Mouse (Mus musculus) embryonic facial prominence, embryonic 13.5 days (tissue): Measurements from ENCODE around the gene Gm21987. TPM values are rescaled to one million over a fixed set of nuclear protein-coding genes. Genes with fewer than 3 reads are reported as not detected.

Source experiments
- ATAC-seq: fragments of 200-750 bp; cut with Nextera tagmentation; 2 replicates; pipeline ENCODE4 v1.8.0; 2017; ENCODE audit warnings: low read depth; ENCODE audit not compliant: insufficient number of reproducible peaks, insufficient read depth, low FRiP score, low TSS enrichment
- H3K27ac ChIP-seq: fragments of 300-500 bp; sonication (generic); 2 replicates; pipeline ENCODE4 v1.5.1; 2015; ENCODE audit warnings: moderate library complexity, mild to moderate bottlenecking, inconsistent platforms
- H3K27me3 ChIP-seq: fragments of 300-500 bp; sonication (generic); 2 replicates; pipeline ENCODE4 v1.6.1; 2015; ENCODE audit warnings: mild to moderate bottlenecking, inconsistent platforms
- H3K36me3 ChIP-seq: fragments of 300-500 bp; sonication (generic); 2 replicates; pipeline ENCODE4 v1.6.1; 2015; ENCODE audit warnings: mild to moderate bottlenecking, inconsistent platforms
- H3K4me1 ChIP-seq: fragments of 300-500 bp; sonication (generic); 2 replicates; pipeline ENCODE4 v1.6.1; 2015; ENCODE audit warnings: inconsistent platforms
- H3K4me2 ChIP-seq: fragments of 300-500 bp; sonication (generic); 2 replicates; pipeline ENCODE4 v1.6.1; 2015; ENCODE audit warnings: moderate library complexity, mild to moderate bottlenecking, inconsistent platforms
- H3K4me3 ChIP-seq: fragments of 300-500 bp; sonication (generic); 2 replicates; pipeline ENCODE4 v1.5.1; 2015; ENCODE audit warnings: mild to moderate bottlenecking, inconsistent platforms
- H3K9ac ChIP-seq: fragments of 300-500 bp; sonication (generic); 2 replicates; pipeline ENCODE4 v1.6.1; 2015; ENCODE audit warnings: mild to moderate bottlenecking, inconsistent platforms
- H3K9me3 ChIP-seq: fragments of 300-500 bp; sonication (generic); 2 replicates; pipeline ENCODE4 v1.6.1; 2016; ENCODE audit warnings: inconsistent platforms
- WGBS: fragments of 180-500 bp; shearing (Covaris S2); methylation state at CpG from one replicate; pipeline ENCODE4 v1.1.7; 2015; ENCODE audit warnings: mixed read lengths; 5-methylcytosine and 5-hydroxymethylcytosine counted together
- polyA plus RNA-seq: library from polyadenylated mRNA; unstranded; fragments of >200 nt; fragmentation: Nextera tagmentation; extraction: Ambion mirVana; gene quantifications from 2 replicates; pipeline ENCODE4 v1.2.1, GENCODE M21; 2015

Gm21987 gene
- polyA plus RNA-seq, 1 experiment from 2014 or later: not detected

DNA sequence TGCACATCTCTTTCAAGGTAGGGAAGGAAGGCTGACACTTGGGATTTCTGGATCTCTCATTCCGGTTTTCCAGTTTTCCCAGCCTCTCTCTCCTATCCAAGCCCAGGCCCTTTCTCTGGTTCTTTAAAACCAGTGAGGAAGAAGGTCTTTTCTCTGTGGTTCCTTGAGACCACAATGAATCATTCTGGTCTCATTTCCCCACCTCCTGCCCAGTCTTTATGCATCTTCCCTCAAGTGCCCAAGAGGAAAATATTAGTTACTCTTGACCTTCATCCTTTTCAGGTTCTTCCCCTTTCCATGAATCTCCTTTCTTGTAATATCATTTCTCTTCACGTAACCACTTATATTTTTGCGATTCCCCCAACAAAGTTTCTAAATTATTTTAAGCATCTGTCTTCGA, 38.9 kb downstream of the Gm21987 start:
- H3K4me1 ChIP-seq: no peaks in the 10 kb centered on the region
- no peak for ATAC-seq
- no peak overlapping the region for H3K27ac ChIP-seq
- H3K27me3 ChIP-seq: no peaks in the 10 kb centered on the region
- no peaks in the 10 kb centered on the region for H3K9me3 ChIP-seq
- H3K4me2 ChIP-seq: no peak overlapping the region
- 92% methylated on average over 4 of the region's 4 CpGs for WGBS
- H3K36me3 ChIP-seq: no peaks in the 10 kb centered on the region
- no peak overlapping the region for H3K4me3 ChIP-seq
- no peak overlapping the region for H3K9ac ChIP-seq

GRCm38 (mm10) chr16:38387389-38387788, 40.5 kb downstream of the Gm21987 start:
- H3K4me1 ChIP-seq: no peaks in the 10 kb centered on the region
- no peak overlapping the region for H3K9ac ChIP-seq
- no peak for ATAC-seq
- H3K36me3 ChIP-seq: no peaks in the 10 kb centered on the region
- WGBS: 89% methylated on average over 6 of the region's 6 CpGs
- H3K4me3 ChIP-seq: no peak overlapping the region
- no peak overlapping the region for H3K27ac ChIP-seq
- H3K27me3 ChIP-seq: no peaks in the 10 kb centered on the region
- no peaks in the 10 kb centered on the region for H3K9me3 ChIP-seq
- H3K4me2 ChIP-seq: no peak overlapping the region

DNA sequence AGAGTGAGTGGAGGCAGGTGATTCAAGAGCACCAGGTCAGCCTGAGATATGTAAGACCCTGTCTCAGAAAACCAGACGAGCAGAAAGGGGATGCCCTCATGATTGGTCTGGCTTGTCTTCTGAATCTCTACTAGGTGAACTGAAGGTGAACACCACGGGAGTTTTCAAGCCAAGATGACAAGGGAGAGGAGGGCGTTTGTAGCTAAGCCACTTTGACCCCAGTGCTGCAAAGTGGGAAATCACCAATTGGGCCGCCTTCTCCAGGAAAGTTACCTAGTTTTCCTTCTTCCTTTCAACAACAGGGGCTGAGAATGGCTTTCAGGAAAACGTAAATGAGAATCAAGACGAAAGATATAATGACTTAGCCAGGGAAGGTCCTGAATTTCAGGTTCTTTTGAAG, 41.9 kb downstream of the Gm21987 start:
- H3K9ac ChIP-seq: no peak overlapping the region
- no peak overlapping the region for H3K27ac ChIP-seq
- H3K4me2 ChIP-seq: no peak overlapping the region
- no peaks in the 10 kb centered on the region for H3K9me3 ChIP-seq
- H3K36me3 ChIP-seq: no peaks in the 10 kb centered on the region
- no peaks in the 10 kb centered on the region; the same call in 1 of the 2 replicates for H3K4me1 ChIP-seq
- no peak for ATAC-seq
- no peaks in the 10 kb centered on the region for H3K27me3 ChIP-seq
- H3K4me3 ChIP-seq: no peak overlapping the region
- 75% methylated on average over 6 of the region's 6 CpGs for WGBS

DNA sequence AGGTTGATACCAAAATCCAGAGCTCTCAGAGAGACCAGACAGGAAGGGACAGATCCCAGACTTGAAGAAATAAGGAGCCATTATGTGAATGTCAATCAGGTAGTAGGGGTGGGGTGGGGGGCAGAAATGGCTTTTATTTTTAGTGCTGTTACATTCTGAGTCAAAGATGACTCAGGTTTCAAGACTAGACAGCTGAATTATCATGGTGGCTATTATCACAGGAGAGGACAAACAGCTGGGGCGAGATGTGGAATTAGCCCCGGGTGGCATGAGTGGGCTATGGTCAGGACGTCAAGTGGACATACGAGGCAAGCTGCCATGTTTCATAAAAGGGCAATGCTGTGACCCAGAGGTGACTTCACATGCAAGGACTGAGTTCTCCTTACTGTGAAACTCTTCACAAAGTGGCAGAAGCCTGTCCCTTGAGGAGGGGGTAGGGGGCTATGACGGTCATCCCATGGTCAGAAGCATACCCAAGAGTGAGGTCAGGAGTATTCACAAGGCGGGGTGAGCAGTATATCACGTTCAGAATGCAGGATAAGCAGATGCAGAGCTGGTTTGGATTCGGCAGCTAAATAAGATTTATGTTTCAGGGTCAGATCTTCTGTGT, 42.5 kb downstream of the Gm21987 start:
- H3K9ac ChIP-seq: no peak overlapping the region
- H3K9me3 ChIP-seq: no peaks in the 10 kb centered on the region
- H3K27me3 ChIP-seq: no peaks in the 10 kb centered on the region
- no peaks in the 10 kb centered on the region for H3K36me3 ChIP-seq
- WGBS: 75% methylated on average over 8 of the region's 8 CpGs
- ATAC-seq: no peak
- H3K4me3 ChIP-seq: no peak overlapping the region
- no peak overlapping the region for H3K4me2 ChIP-seq
- peaks cover 3% of the 10 kb centered on the region; the same call in 1 of the 2 replicates for H3K4me1 ChIP-seq
- H3K27ac ChIP-seq: no peak overlapping the region

GRCm38 (mm10) chr16:38390322-38390721, 43.5 kb downstream of the Gm21987 start:
- no peaks in the 10 kb centered on the region for H3K9me3 ChIP-seq
- no peak overlapping the region for H3K4me2 ChIP-seq
- H3K9ac ChIP-seq: no peak overlapping the region
- no peak overlapping the region for H3K27ac ChIP-seq
- no peaks in the 10 kb centered on the region for H3K36me3 ChIP-seq
- H3K27me3 ChIP-seq: no peaks in the 10 kb centered on the region
- ATAC-seq: no peak
- peaks cover 6% of the 10 kb centered on the region; the same call in 1 of the 2 replicates for H3K4me1 ChIP-seq
- no peak overlapping the region for H3K4me3 ChIP-seq
- WGBS: 87% methylated on average over 7 of the region's 7 CpGs

DNA sequence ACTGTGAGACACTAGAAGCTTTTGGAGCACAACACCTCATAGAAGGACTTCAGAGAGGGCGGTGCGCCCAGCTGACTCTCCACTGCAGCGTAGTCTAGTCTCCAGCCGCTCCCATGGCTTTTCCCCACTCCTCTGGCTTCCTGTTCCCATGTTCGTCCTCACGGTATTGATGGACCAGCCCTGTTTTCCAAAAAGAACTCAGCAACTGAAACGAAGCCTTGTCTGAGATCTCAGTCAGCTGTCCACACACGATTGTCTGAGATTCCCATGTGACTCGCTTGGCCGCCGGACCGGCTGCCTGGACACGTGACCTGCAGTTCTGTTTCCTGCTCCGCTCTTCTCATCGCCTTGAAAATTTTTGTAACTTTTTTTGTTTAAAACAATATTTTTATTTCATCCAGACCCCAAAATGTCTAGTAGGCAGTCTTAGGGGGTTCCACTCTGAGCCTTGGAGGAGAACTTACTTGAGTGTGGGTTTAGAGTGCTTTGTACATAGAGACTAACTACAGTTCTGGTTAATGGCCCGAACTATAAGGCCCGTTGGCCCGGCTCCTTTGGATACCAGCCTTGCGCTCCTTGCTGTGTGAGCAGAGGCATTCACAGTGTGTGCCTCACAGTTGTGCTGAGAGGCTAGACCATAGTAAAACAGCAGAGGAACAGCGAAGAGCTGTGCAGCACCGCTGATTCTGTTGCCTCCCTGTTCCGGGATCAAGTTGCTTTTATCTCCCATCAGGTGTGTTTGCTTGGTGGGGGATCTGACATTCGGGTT, 45.5 kb downstream of the Gm21987 start:
- ATAC-seq: no peak
- Histone ChIP-seq H3K9me3 (no peaks in the 10 kb centered on the region), H3K4me1 (peaks cover 18% of the 10 kb centered on the region), H3K4me3 (no peak overlapping the region), H3K36me3 (no peaks in the 10 kb centered on the region), H3K27ac (no peak overlapping the region), H3K27me3 (no peaks in the 10 kb centered on the region), H3K4me2 (no peak overlapping the region), H3K9ac (no peak overlapping the region)
- 77% methylated on average over 23 of the region's 23 CpGs for WGBS

- peaks cover 20% of the 10 kb centered on the region for H3K4me1 ChIP-seq
- ATAC-seq: no peak
- H3K4me2 ChIP-seq: no peak overlapping the region
- no peak overlapping the region for H3K4me3 ChIP-seq
- WGBS: 82% methylated on average over 8 of the region's 8 CpGs
- no peaks in the 10 kb centered on the region for H3K27me3 ChIP-seq
- H3K36me3 ChIP-seq: no peaks in the 10 kb centered on the region
- H3K9ac ChIP-seq: no peak overlapping the region
- no peaks in the 10 kb centered on the region for H3K9me3 ChIP-seq
- H3K27ac ChIP-seq: no peak overlapping the region
Measured at GRCm38 (mm10) chr16:38394191-38394618, 47.4 kb downstream of the Gm21987 start.

- Histone ChIP-seq H3K27me3 (no peaks in the 10 kb centered on the region), H3K4me2 (no peak overlapping the region), H3K27ac (no peak overlapping the region), H3K9me3 (no peaks in the 10 kb centered on the region), H3K4me3 (no peak overlapping the region), H3K36me3 (no peaks in the 10 kb centered on the region), H3K4me1 (peaks cover 29% of the 10 kb centered on the region), H3K9ac (no peak overlapping the region)
- WGBS: 67% methylated on average over 6 of the region's 6 CpGs
- no peak for ATAC-seq
Measured at GRCm38 (mm10) chr16:38395060-38395730, 48.4 kb downstream of the Gm21987 start.

GRCm38 (mm10) chr16:38396155-38396554, 49.3 kb downstream of the Gm21987 start:
- Histone ChIP-seq H3K36me3 (no peaks in the 10 kb centered on the region), H3K9ac (no peak overlapping the region), H3K27me3 (no peaks in the 10 kb centered on the region), H3K4me1 (peaks cover 33% of the 10 kb centered on the region), H3K4me3 (no peak overlapping the region), H3K9me3 (no peaks in the 10 kb centered on the region), H3K27ac (peak overlapping the region; percentile 45; the same call in 1 of the 2 replicates), H3K4me2 (peak overlapping the region; percentile 19; the same call in 1 of the 2 replicates)
- no peak for ATAC-seq
- WGBS: 32% methylated on average over 13 of the region's 13 CpGs

GRCm38 (mm10) chr16:38398266-38398665, 51.4 kb downstream of the Gm21987 start:
- Histone ChIP-seq H3K4me2 (no peak overlapping the region), H3K36me3 (no peaks in the 10 kb centered on the region), H3K9ac (no peak overlapping the region), H3K4me3 (no peak overlapping the region), H3K27me3 (no peaks in the 10 kb centered on the region), H3K4me1 (peaks cover 33% of the 10 kb centered on the region), H3K27ac (no peak overlapping the region), H3K9me3 (no peaks in the 10 kb centered on the region)
- ATAC-seq: no peak
- 88% methylated on average over 6 of the region's 6 CpGs for WGBS

DNA sequence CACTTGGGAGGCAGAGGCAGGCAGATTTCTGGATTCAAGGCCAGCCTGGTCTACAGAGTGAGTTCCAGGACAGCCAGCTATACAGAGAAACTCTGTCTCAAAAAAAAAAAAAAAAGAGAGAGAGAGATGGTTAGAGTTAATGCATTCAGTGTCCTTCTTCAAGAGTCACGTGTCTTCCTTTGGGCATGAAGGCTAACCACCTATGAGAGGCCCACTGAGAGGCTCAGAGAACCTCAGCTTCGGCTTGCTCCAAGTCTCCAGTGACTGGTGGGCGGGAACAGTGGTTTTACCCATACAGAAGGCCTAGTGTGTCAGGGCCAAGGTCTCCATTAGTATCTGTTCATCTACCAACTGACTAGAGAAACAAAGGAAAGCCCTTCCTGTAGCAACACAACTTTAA, 52.2 kb downstream of the Gm21987 start:
- Histone ChIP-seq H3K4me1 (peaks cover 32% of the 10 kb centered on the region), H3K27ac (peak overlapping the region; percentile 79), H3K9ac (peak overlapping the region; percentile 61), H3K27me3 (no peaks in the 10 kb centered on the region), H3K4me3 (no peak overlapping the region), H3K9me3 (no peaks in the 10 kb centered on the region), H3K36me3 (no peaks in the 10 kb centered on the region), H3K4me2 (peak overlapping the region; percentile 60)
- no peak for ATAC-seq
- WGBS: 63% methylated on average over 3 of the region's 3 CpGs
